Mouse (Mus musculus) kidney, adult 2 months (tissue): ENCODE measurements at regions not wholly inside any gene's neighbourhood (a gene's known extent, or its start where the extent isn't known, plus 50 kb on each side); places are given as distances from the start of the nearest gene placed in this dataset.
"Not testable (repeated sequence)": the region's sequence is repeated elsewhere in the genome, so short reads cannot be mapped to it uniquely, and the experiment has no call there.

Experiments
- CTCF ChIP-seq: fragments of 200-500 bp; conservative IDR thresholded peaks from 2 replicates; pipeline ENCODE4 v1.5.1; 2011; ENCODE audit warnings: low read depth, mild to moderate bottlenecking, control low read depth, low read length, moderate library complexity, mixed read lengths; ENCODE audit not compliant: insufficient read depth, insufficient read length
- POLR2A ChIP-seq: fragments of 200-500 bp; IDR thresholded peaks from one replicate; pipeline ENCODE4 v1.6.1; 2011; ENCODE audit warnings: low read depth, low read length, control low read depth

DNA sequence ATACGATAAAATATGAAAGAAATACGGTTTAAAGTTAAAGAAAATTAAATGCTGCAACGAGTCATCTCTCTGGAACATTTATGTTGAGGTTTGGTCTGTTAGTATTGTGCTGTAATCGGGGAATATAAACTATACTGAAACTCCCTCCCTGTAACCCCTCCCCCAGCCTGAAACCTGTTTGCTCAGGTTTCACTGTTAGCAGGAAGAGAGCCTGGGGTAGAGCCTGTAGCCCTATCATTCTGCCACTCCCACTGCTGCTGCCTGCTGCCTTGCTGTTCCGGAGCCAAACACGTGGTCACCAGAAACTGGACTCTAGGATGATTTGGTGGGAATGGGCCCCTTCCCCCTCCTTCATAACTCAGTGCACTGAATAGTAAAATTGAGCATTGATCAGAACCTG lies 127.3 kb upstream of the Tram1l1 start:
- TF ChIP-seq POLR2A, CTCF: not testable (repeated sequence)
